Mouse (Mus musculus): ENCODE measurements around the gene Rab5b. TPM values are rescaled to one million over a fixed set of nuclear protein-coding genes. Genes with fewer than 3 reads are reported as not detected.

The Rab5b gene
- polyA plus RNA-seq, 1 experiment from 2014 or later: 86.0 TPM

DNA sequence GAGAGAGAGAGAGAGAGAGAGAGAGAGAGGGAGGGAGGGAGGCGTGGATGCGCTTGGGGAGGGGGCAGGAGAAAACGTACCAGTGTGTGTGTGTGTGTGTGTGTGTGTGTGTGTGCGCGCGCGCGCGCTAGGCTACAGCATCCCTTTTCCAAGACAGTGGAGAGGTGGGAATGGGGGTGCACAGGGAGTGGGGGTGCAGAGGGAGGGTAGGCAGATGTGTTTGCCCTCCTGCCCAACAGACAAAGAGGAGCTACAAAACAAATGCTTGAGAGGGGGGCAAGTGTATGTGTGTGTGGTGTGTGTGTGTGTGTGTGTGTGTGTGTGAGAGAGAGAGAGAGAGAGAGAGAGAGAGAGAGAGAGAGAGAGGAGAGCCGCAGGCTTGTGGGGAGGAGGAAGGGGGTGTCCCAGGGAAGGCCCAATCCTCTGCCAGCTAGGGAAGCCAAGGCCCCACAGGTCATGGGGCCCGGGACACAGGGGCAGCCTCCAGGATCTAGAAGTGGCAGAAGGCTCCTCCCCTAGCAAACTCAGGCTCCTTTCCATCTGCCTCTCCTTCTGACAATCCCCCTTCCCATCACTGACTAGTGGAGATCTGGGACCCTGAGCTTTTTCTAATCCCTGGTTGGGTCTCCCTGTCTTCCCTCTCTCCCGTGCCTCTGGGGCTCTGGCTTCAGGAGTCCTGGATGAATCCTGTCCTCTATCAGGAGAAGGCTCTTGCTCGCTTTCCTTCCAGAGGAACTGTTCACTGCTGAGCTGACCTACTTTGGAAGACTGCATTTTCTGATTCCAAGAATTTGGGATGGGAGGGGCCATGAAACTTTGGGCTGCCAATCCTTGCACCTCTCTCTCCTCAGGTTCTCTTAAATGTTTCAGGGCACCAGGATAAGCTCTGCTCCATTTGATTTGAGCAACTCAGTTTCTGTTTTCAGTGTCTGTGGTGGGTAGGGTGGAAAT, 49.6 kb downstream of the Rab5b start:
- 19% methylated on average over 5 of the region's 13 CpGs for WGBS
- Histone ChIP-seq H3K36me3 (ENCODE audit: insufficient read depth, low read length) (no peaks in the 10 kb centered on the region), H3K4me2 (replicated peaks; ENCODE audit: low read depth, low read length) (peak overlapping the region; percentile 94), H3K4me3 (ENCODE audit: low read length) (peak overlapping the region; percentile 60), H3K27ac (ENCODE audit: low read length) (peak overlapping the region; percentile 32; the same call in 1 of the 2 replicates), H3K9ac (replicated peaks; ENCODE audit: low read length) (peak overlapping the region; percentile 25), H3K4me1 (ENCODE audit: insufficient read depth, low read length) (peaks cover 14% of the 10 kb centered on the region), H3K9me3 (ENCODE audit: low read length) (no peaks in the 10 kb centered on the region), H3K27me3 (ENCODE audit: insufficient read depth, low read length) (no peaks in the 10 kb centered on the region)
- ATAC-seq (ENCODE audit: low FRiP score, low TSS enrichment): peak; percentile 71; the same call in 1 of the 2 replicates

DNA sequence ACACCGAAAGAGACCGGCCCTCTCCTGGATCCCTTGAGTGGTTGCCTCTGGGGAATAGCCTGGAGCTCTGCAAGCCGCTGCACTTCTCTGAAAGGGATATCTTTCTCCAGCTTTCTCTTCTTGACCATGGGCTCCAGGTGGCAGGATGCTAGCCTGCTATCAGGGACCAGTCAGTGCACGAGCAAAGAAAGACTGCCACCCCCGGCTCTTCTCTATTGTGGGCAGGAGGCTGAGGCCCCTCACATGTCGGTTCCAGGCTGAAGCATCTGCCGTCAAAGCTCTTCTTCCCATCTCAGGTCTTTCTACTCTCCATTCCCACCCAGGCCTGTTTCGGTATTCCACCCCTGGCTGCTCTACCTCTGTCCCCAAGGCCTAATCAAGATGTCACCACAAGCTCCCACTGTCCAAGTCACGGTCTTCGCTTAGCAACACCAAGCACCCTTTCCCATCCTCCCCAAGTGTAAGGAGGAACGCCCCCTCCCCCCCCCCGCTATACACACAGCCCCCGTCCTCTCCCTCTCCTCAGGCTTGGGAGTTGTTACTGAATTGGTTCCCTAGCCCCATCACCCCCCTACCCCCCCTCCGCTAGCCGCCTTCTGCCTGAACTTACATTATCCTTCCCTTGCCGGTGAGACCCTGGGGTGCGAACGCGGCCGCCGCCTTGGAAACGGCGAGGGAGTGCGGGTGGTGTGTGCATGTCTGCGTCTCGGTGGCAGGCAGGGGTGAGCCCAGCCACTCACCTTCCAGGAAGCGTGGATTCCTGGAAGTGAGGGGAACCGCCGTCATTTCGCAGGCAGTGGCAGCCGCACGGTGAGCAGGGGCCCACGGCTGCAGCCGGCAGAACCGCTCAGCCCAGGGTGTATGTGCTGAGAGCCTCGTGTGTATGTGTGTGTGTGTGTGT, 50.7 kb downstream of the Rab5b start, which contains the start of gene Ikzf4:
Gene Ikzf4 (minus strand): TSS at position 881 of the 901 bp plus-strand sequence.
- Histone ChIP-seq H3K9me3 (ENCODE audit: low read length) (no peaks in the 10 kb centered on the region), H3K36me3 (ENCODE audit: insufficient read depth, low read length) (0 out of 2 replicates have a peak, but pooled peaks cover 4% of the 10 kb centered on the region), H3K4me2 (replicated peaks; ENCODE audit: low read depth, low read length) (peak within 1 kb of the TSS; percentile 94), H3K4me1 (ENCODE audit: insufficient read depth, low read length) (peaks cover 14% of the 10 kb centered on the region), H3K9ac (replicated peaks; ENCODE audit: low read length) (peak within 1 kb of the TSS; percentile 70), H3K4me3 (ENCODE audit: low read length) (peak within 1 kb of the TSS; percentile 60), H3K27me3 (ENCODE audit: insufficient read depth, low read length) (no peaks in the 10 kb centered on the region), H3K27ac (ENCODE audit: low read length) (peak within 1 kb of the TSS; percentile 32; the same call in 1 of the 2 replicates)
- ATAC-seq (ENCODE audit: low FRiP score, low TSS enrichment): peak; percentile 78
- WGBS: 3% methylated on average over 36 of the region's 36 CpGs

- H3K27me3 ChIP-seq (ENCODE audit: insufficient read depth, low read length): no peaks in the 10 kb centered on the region
- H3K4me2 ChIP-seq (replicated peaks; ENCODE audit: low read depth, low read length): no peak overlapping the region
Measured at GRCm38 (mm10) chr10:128642749-128643148, 53.3 kb downstream of the Rab5b start.

GRCm38 (mm10) chr10:128641871-128642270, 54.2 kb downstream of the Rab5b start:
- no peak overlapping the region for H3K27ac ChIP-seq (ENCODE audit: low read length)
- H3K27me3 ChIP-seq (ENCODE audit: insufficient read depth, low read length): no peaks in the 10 kb centered on the region
- 0 out of 2 replicates have a peak, but pooled peaks cover 4% of the 10 kb centered on the region for H3K36me3 ChIP-seq (ENCODE audit: insufficient read depth, low read length)
- WGBS: 77% methylated on average over 7 of the region's 7 CpGs
- no peak for ATAC-seq (ENCODE audit: low FRiP score, low TSS enrichment)
- no peak overlapping the region for H3K9ac ChIP-seq (replicated peaks; ENCODE audit: low read length)
- H3K9me3 ChIP-seq (ENCODE audit: low read length): no peaks in the 10 kb centered on the region
- H3K4me2 ChIP-seq (replicated peaks; ENCODE audit: low read depth, low read length): no peak overlapping the region
- H3K4me3 ChIP-seq (ENCODE audit: low read length): no peak overlapping the region
- H3K4me1 ChIP-seq (ENCODE audit: insufficient read depth, low read length): peaks cover 16% of the 10 kb centered on the region

More at GRCm38 (mm10) chr10:128642749-128643148, 53.3 kb downstream of the Rab5b start:
- no peaks in the 10 kb centered on the region for H3K9me3 ChIP-seq (ENCODE audit: low read length)
- H3K27ac ChIP-seq (ENCODE audit: low read length): no peak overlapping the region
- H3K9ac ChIP-seq (replicated peaks; ENCODE audit: low read length): no peak overlapping the region
- peaks cover 14% of the 10 kb centered on the region for H3K4me1 ChIP-seq (ENCODE audit: insufficient read depth, low read length)
- no peak for ATAC-seq (ENCODE audit: low FRiP score, low TSS enrichment)
- H3K4me3 ChIP-seq (ENCODE audit: low read length): no peak overlapping the region
- WGBS: 83% methylated on average over 6 of the region's 6 CpGs
- H3K36me3 ChIP-seq (ENCODE audit: insufficient read depth, low read length): 0 out of 2 replicates have a peak, but pooled peaks cover 4% of the 10 kb centered on the region

GRCm38 (mm10) chr10:128640891-128641290, 55.2 kb downstream of the Rab5b start:
- 97% methylated on average over 15 of the region's 15 CpGs for WGBS
- no peak for ATAC-seq (ENCODE audit: low FRiP score, low TSS enrichment)
- Histone ChIP-seq H3K27me3 (ENCODE audit: insufficient read depth, low read length) (no peaks in the 10 kb centered on the region), H3K36me3 (ENCODE audit: insufficient read depth, low read length) (0 out of 2 replicates have a peak, but pooled peaks cover 4% of the 10 kb centered on the region), H3K9ac (replicated peaks; ENCODE audit: low read length) (no peak overlapping the region), H3K9me3 (ENCODE audit: low read length) (no peaks in the 10 kb centered on the region), H3K4me1 (ENCODE audit: insufficient read depth, low read length) (peaks cover 11% of the 10 kb centered on the region; the same call in 1 of the 2 replicates), H3K4me2 (replicated peaks; ENCODE audit: low read depth, low read length) (no peak overlapping the region), H3K4me3 (ENCODE audit: low read length) (no peak overlapping the region), H3K27ac (ENCODE audit: low read length) (no peak overlapping the region)

- Histone ChIP-seq H3K9me3 (ENCODE audit: low read length) (no peaks in the 10 kb centered on the region), H3K4me1 (ENCODE audit: insufficient read depth, low read length) (peaks cover 4% of the 10 kb centered on the region; the same call in 1 of the 2 replicates), H3K36me3 (ENCODE audit: insufficient read depth, low read length) (0 out of 2 replicates have a peak, but pooled peaks cover 4% of the 10 kb centered on the region), H3K4me3 (ENCODE audit: low read length) (no peak overlapping the region), H3K27me3 (ENCODE audit: insufficient read depth, low read length) (no peaks in the 10 kb centered on the region), H3K4me2 (replicated peaks; ENCODE audit: low read depth, low read length) (no peak overlapping the region), H3K9ac (replicated peaks; ENCODE audit: low read length) (no peak overlapping the region), H3K27ac (ENCODE audit: low read length) (no peak overlapping the region)
- no peak for ATAC-seq (ENCODE audit: low FRiP score, low TSS enrichment)
- 85% methylated on average over 14 of the region's 14 CpGs for WGBS
Measured at GRCm38 (mm10) chr10:128639999-128640398, 56.1 kb downstream of the Rab5b start.

DNA sequence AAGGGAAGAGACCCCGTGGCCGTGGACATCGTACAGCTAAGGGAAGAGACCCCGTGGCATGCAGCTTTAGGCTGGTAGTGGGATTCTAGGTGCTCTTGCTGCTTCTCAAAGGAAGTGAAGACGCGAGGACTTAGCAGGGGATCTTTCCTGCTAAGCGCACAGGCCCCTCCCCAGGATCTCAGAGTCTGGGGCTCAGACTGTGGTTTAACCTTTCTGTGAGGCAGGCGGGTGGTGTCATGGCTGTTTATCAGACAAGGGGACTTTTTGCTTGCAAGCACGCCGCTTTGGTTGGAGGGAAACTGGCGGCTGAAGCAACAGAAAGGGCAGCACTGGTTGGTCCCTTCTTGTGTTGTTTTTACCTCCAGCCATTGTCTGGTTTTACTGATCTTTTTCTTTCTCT, 59.1 kb downstream of the Rab5b start:
- H3K36me3 ChIP-seq (ENCODE audit: insufficient read depth, low read length): 0 out of 2 replicates have a peak, but pooled peaks cover 6% of the 10 kb centered on the region
- H3K27me3 ChIP-seq (ENCODE audit: insufficient read depth, low read length): no peaks in the 10 kb centered on the region
- peak overlapping the region; percentile 36; the same call in 1 of the 2 replicates for H3K4me2 ChIP-seq (replicated peaks; ENCODE audit: low read depth, low read length)

GRCm38 (mm10) chr10:128636561-128636960, 59.5 kb downstream of the Rab5b start:
- H3K9ac ChIP-seq (replicated peaks; ENCODE audit: low read length): peak overlapping the region; percentile 25; the same call in 1 of the 2 replicates
- H3K4me3 ChIP-seq (ENCODE audit: low read length): no peak overlapping the region

More for the DNA sequence above, 59.1 kb downstream of the Rab5b start:
- Histone ChIP-seq H3K4me1 (ENCODE audit: insufficient read depth, low read length) (0 out of 2 replicates have a peak, but pooled peaks cover 3% of the 10 kb centered on the region), H3K27ac (ENCODE audit: low read length) (no peak overlapping the region), H3K9me3 (ENCODE audit: low read length) (no peaks in the 10 kb centered on the region), H3K9ac (replicated peaks; ENCODE audit: low read length) (peak overlapping the region; percentile 25; the same call in 1 of the 2 replicates), H3K4me3 (ENCODE audit: low read length) (no peak overlapping the region)
- 26% methylated on average over 11 of the region's 11 CpGs for WGBS
- ATAC-seq (ENCODE audit: low FRiP score, low TSS enrichment): no peak

GRCm38 (mm10) chr10:128635697-128636096, 60.4 kb downstream of the Rab5b start:
- no peak overlapping the region for H3K4me2 ChIP-seq (replicated peaks; ENCODE audit: low read depth, low read length)
- H3K27ac ChIP-seq (ENCODE audit: low read length): no peak overlapping the region
- H3K36me3 ChIP-seq (ENCODE audit: insufficient read depth, low read length): 0 out of 2 replicates have a peak, but pooled peaks cover 4% of the 10 kb centered on the region
- 0 out of 2 replicates have a peak, but pooled peaks cover 3% of the 10 kb centered on the region for H3K4me1 ChIP-seq (ENCODE audit: insufficient read depth, low read length)
- no peak overlapping the region for H3K9ac ChIP-seq (replicated peaks; ENCODE audit: low read length)
- H3K9me3 ChIP-seq (ENCODE audit: low read length): no peaks in the 10 kb centered on the region
- H3K27me3 ChIP-seq (ENCODE audit: insufficient read depth, low read length): no peaks in the 10 kb centered on the region
- H3K4me3 ChIP-seq (ENCODE audit: low read length): no peak overlapping the region
- no peak for ATAC-seq (ENCODE audit: low FRiP score, low TSS enrichment)
- 91% methylated on average over 13 of the region's 13 CpGs for WGBS

More at GRCm38 (mm10) chr10:128636561-128636960, 59.5 kb downstream of the Rab5b start:
- no peak overlapping the region for H3K27ac ChIP-seq (ENCODE audit: low read length)
- 0 out of 2 replicates have a peak, but pooled peaks cover 6% of the 10 kb centered on the region for H3K36me3 ChIP-seq (ENCODE audit: insufficient read depth, low read length)
- 58% methylated on average over 6 of the region's 6 CpGs for WGBS
- no peak overlapping the region for H3K4me2 ChIP-seq (replicated peaks; ENCODE audit: low read depth, low read length)
- ATAC-seq (ENCODE audit: low FRiP score, low TSS enrichment): no peak
- no peaks in the 10 kb centered on the region for H3K9me3 ChIP-seq (ENCODE audit: low read length)
- no peaks in the 10 kb centered on the region for H3K27me3 ChIP-seq (ENCODE audit: insufficient read depth, low read length)
- H3K4me1 ChIP-seq (ENCODE audit: insufficient read depth, low read length): 0 out of 2 replicates have a peak, but pooled peaks cover 3% of the 10 kb centered on the region

Data from kidney, embryonic 16.5 days (tissue).